Mouse (Mus musculus): ENCODE results near the gene Duxf3.

GRCm38 (mm10) chr10:58211213-58211612 lies 21.3 kb downstream of the Duxf3 start:
- TF ChIP-seq EP300 (IDR thresholded peaks at IDR 0.05; ENCODE audit: low read depth) = no peak
- no peak for TF ChIP-seq CTCF (IDR thresholded peaks at IDR 0.05; ENCODE audit: low read depth)
